Mouse (Mus musculus): ENCODE data around the gene Ucp1.

DNA sequence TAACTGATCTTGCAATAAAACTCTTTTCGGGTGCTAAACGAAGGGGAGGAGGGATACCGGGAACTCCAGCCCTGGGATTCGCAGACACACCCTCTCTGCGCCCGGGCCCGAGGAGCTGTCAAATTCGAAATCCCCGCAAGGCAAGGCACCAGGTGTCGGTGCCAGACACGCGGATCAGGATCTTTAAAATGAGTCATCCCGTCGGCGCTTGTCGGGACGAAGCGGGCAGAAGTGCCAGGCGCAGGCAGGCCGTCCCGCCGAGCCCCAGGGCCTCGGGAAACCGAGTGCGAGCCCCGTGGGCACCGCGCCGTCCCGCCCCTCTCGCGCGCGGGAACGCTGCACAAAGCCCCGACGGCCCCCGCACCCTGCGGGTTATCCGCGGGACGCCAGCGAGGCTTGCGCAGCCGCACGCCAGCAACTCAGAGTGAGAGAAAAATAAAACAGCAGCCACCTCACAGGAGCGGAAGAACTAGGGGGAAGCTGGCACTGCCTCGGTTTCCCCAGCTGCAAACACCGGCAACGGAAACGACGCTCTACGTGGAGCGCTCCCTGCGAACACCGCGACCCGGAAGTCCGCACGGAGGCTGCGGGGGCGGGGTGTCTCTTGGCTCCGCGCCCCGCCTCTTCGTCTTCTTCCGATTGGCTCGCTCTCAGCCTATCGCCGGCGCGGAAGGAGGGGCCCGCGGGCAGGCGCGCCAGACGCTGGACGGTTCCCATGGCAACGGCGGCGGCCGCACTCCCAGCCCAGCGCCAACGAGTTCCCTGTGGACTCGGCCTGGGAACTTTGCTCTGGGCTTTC, 41.9 kb downstream of the Ucp1 start, which contains the start of gene Elmod2:
- peak; percentile 83 for TF ChIP-seq POLR2A (IDR thresholded peaks at IDR 0.05; ENCODE audit: insufficient read depth, low read depth, low read length)
- no peak for TF ChIP-seq CTCF (IDR thresholded peaks at IDR 0.05; ENCODE audit: insufficient read depth, low read depth, low read length)
